Mouse (Mus musculus) liver, adult 2 months (tissue): ENCODE measurements around the gene BC004004. TPM values are rescaled to one million over a fixed set of nuclear protein-coding genes. Genes with fewer than 3 reads are reported as not detected.
A peak's percentile ranks its signal among the peaks of the same experiment; 100 is the strongest.

Experiments
- DNase-seq: peaks from one replicate; pipeline ENCODE4 v3.0.0-alpha.2; 2011; ENCODE audit warnings: low read depth, low spot score; ENCODE audit errors: extremely low read depth
- H3K27ac ChIP-seq: fragments of 200-500 bp; replicated peaks from 2 replicates; pipeline ENCODE4 v1.5.1; 2012; ENCODE audit warnings: low read depth, mild to moderate bottlenecking, control low read depth, inconsistent platforms, low read length; ENCODE audit not compliant: insufficient read depth
- H3K27me3 ChIP-seq: fragments of 200-500 bp; 2 replicates; pipeline ENCODE4 v1.6.1; 2012; ENCODE audit warnings: mild to moderate bottlenecking, moderate library complexity, low read length, inconsistent platforms; ENCODE audit not compliant: control insufficient read depth, insufficient read depth
- H3K36me3 ChIP-seq: fragments of 200-500 bp; 2 replicates; pipeline ENCODE4 v1.6.1; 2012; ENCODE audit warnings: low read length, inconsistent platforms; ENCODE audit not compliant: control insufficient read depth, insufficient read depth
- H3K4me1 ChIP-seq: fragments of 200-500 bp; 2 replicates; pipeline ENCODE4 v1.6.1; 2011; ENCODE audit warnings: low read length; ENCODE audit not compliant: control insufficient read depth, insufficient read depth
- H3K4me3 ChIP-seq: fragments of 200-500 bp; 2 replicates; pipeline ENCODE4 v1.5.1; 2011; ENCODE audit warnings: low read depth, mild to moderate bottlenecking, control low read depth, low read length, moderate library complexity; ENCODE audit not compliant: insufficient read depth
- H3K79me2 ChIP-seq: fragments of 200-500 bp; 2 replicates; pipeline ENCODE4 v1.6.1; 2012; ENCODE audit warnings: inconsistent platforms, mild to moderate bottlenecking, low read length, moderate library complexity; ENCODE audit not compliant: control insufficient read depth, insufficient read depth
- H3K9ac ChIP-seq: fragments of 200-500 bp; 2 replicates; pipeline ENCODE4 v1.6.1; 2012; ENCODE audit warnings: low read depth, mild to moderate bottlenecking, control low read depth, inconsistent platforms, low read length
- CTCF ChIP-seq: fragments of 200-500 bp; IDR thresholded peaks from 2 replicates; pipeline ENCODE4 v1.5.1; 2011; ENCODE audit warnings: low read depth, low read length, control low read depth
- POLR2A ChIP-seq: fragments of 200-500 bp; IDR thresholded peaks from 2 replicates; pipeline ENCODE4 v1.6.1; 2011; ENCODE audit warnings: low read length, control low read depth; ENCODE audit not compliant: insufficient read depth; ENCODE audit errors: extremely low read depth
- WGBS: fragments of 180-500 bp; shearing (Covaris S2); methylation state at CpG from one replicate; pipeline ENCODE4 v1.1.7; 2018; 5-methylcytosine and 5-hydroxymethylcytosine counted together
- polyA plus RNA-seq: library from polyadenylated mRNA; depleted of rRNA; stranded (reverse); fragments of >200 nt; gene quantifications from 2 replicates; pipeline ENCODE4 v1.2.3, GENCODE M21; 2012
- total RNA-seq: library from RNA; depleted of rRNA; stranded (reverse); fragments of >200 nt; gene quantifications from 2 replicates; pipeline ENCODE4 v1.2.3, GENCODE M21; 2014

BC004004 gene
- total and polyA plus RNA-seq, 2 experiments, result 85.9 to 113 TPM

GRCm38 (mm10) chr17:29267931-29268681, 482 bp upstream of the BC004004 start:
- no peak overlapping the region for H3K27ac ChIP-seq
- H3K27me3 ChIP-seq, result no peaks in the 10 kb centered on the region
- H3K36me3 ChIP-seq, result no peaks in the 10 kb centered on the region
- peaks cover 9% of the 10 kb centered on the region for H3K4me1 ChIP-seq
- H3K79me2 ChIP-seq, result peaks cover 3% of the 10 kb centered on the region; the same call in 1 of the 2 replicates
- H3K9ac ChIP-seq, result peak overlapping the region; percentile 39; the same call in 1 of the 2 replicates
- no peak overlapping the region for H3K4me3 ChIP-seq
- TF ChIP-seq CTCF (no peak), POLR2A (no peak)
- no peak for DNase-seq
- 53% methylated on average over 6 of the region's 6 CpGs for WGBS

GRCm38 (mm10) chr17:29269349-29269706, 740 bp downstream of the BC004004 start:
- peak; percentile 52 for DNase-seq
- no peaks in the 10 kb centered on the region; the same call in 1 of the 2 replicates for H3K79me2 ChIP-seq
- no peaks in the 10 kb centered on the region for H3K27me3 ChIP-seq
- WGBS, result 2% methylated on average over 10 of the region's 10 CpGs
- peaks cover 10% of the 10 kb centered on the region for H3K4me1 ChIP-seq
- H3K27ac ChIP-seq, result peak overlapping the region; percentile 90
- no peaks in the 10 kb centered on the region for H3K36me3 ChIP-seq
- peak overlapping the region; percentile 95 for H3K9ac ChIP-seq
- peak overlapping the region; percentile 75 for H3K4me3 ChIP-seq
- TF ChIP-seq POLR2A (no peak), CTCF (no peak)

GRCm38 (mm10) chr17:29270148-29270698, 1.6 kb downstream of the BC004004 start:
- DNase-seq, result no peak
- H3K27ac ChIP-seq, result no peak overlapping the region; the same call in 1 of the 2 replicates
- no peak overlapping the region for H3K9ac ChIP-seq
- TF ChIP-seq POLR2A, result no peak
- no peak for TF ChIP-seq CTCF
- WGBS, result 85% methylated on average over 9 of the region's 9 CpGs
- no peak overlapping the region for H3K4me3 ChIP-seq
- peaks cover 3% of the 10 kb centered on the region; the same call in 1 of the 2 replicates for H3K79me2 ChIP-seq
- H3K36me3 ChIP-seq, result no peaks in the 10 kb centered on the region
- peaks cover 11% of the 10 kb centered on the region; the same call in 1 of the 2 replicates for H3K4me1 ChIP-seq
- H3K27me3 ChIP-seq, result no peaks in the 10 kb centered on the region

GRCm38 (mm10) chr17:29273156-29273555, 4.6 kb downstream of the BC004004 start:
- Histone ChIP-seq H3K4me1 (peaks cover 22% of the 10 kb centered on the region), H3K36me3 (no peaks in the 10 kb centered on the region), H3K79me2 (peaks cover 25% of the 10 kb centered on the region; the same call in 1 of the 2 replicates), H3K27me3 (no peaks in the 10 kb centered on the region), H3K9ac (no peak overlapping the region), H3K4me3 (no peak overlapping the region), H3K27ac (peak overlapping the region; percentile 49)
- WGBS, result 26% methylated on average over 7 of the region's 7 CpGs
- no peak for TF ChIP-seq CTCF
- DNase-seq, result peak; percentile 80

- Histone ChIP-seq H3K4me3 (no peak overlapping the region), H3K27ac (peak overlapping the region; percentile 85), H3K9ac (peak overlapping the region; percentile 55; the same call in 1 of the 2 replicates), H3K4me1 (peaks cover 26% of the 10 kb centered on the region), H3K36me3 (peaks cover 2% of the 10 kb centered on the region; the same call in 1 of the 2 replicates), H3K27me3 (no peaks in the 10 kb centered on the region), H3K79me2 (peaks cover 27% of the 10 kb centered on the region; the same call in 1 of the 2 replicates)
- WGBS, result 20% methylated on average over 11 of the region's 11 CpGs
- no peak for TF ChIP-seq CTCF
- TF ChIP-seq POLR2A, result no peak
- DNase-seq, result peak; percentile 98
Observed at GRCm38 (mm10) chr17:29273889-29274288, 5.3 kb downstream of the BC004004 start.

GRCm38 (mm10) chr17:29280422-29280821, 11.8 kb downstream of the BC004004 start:
- no peak for DNase-seq
- H3K27me3 ChIP-seq, result no peaks in the 10 kb centered on the region
- H3K36me3 ChIP-seq, result peaks cover 11% of the 10 kb centered on the region
- H3K4me1 ChIP-seq, result peaks cover 15% of the 10 kb centered on the region
- TF ChIP-seq CTCF (no peak), POLR2A (no peak)
- WGBS, result 95% methylated on average over 5 of the region's 5 CpGs
- peaks cover 32% of the 10 kb centered on the region; the same call in 1 of the 2 replicates for H3K79me2 ChIP-seq
- H3K4me3 ChIP-seq, result no peak overlapping the region
- no peak overlapping the region for H3K9ac ChIP-seq
- no peak overlapping the region for H3K27ac ChIP-seq
